Mouse (Mus musculus) G1E (cell line): Measurements from ENCODE around the gene Msantd1.

Source experiments
- CTCF ChIP-seq: IDR thresholded peaks from 2 replicates; pipeline ENCODE4 v1.5.1; 2012; ENCODE audit warnings: low read depth, low read length, inconsistent platforms, mixed read lengths
- GATA1 ChIP-seq: IDR thresholded peaks from 2 replicates; pipeline ENCODE4 v1.6.1; 2012; ENCODE audit warnings: borderline replicate concordance, low read length, inconsistent platforms, mixed read lengths
- GATA2 ChIP-seq: IDR thresholded peaks from 2 replicates; pipeline ENCODE4 v1.6.1; 2012; ENCODE audit warnings: low read depth, low read length, inconsistent platforms, borderline replicate concordance
- TAL1 ChIP-seq: conservative IDR thresholded peaks from 2 replicates; pipeline ENCODE4 v1.6.1; 2012; ENCODE audit warnings: low read depth, low read length, inconsistent platforms, mixed read lengths

- TF ChIP-seq CTCF (no peak), TAL1 (no peak), GATA1 (no peak), GATA2 (no peak)
Measured at GRCm38 (mm10) chr5:34931516-34932457, 24.0 kb downstream of the Msantd1 start.
